Mouse (Mus musculus): ENCODE measurements around the gene Exoc6b. TPM values are rescaled to one million over a fixed set of nuclear protein-coding genes. Genes with fewer than 3 reads are reported as not detected.
"Not testable (repeated sequence)": the region's sequence is repeated elsewhere in the genome, so short reads cannot be mapped to it uniquely, and the experiment has no call there.

Gene Exoc6b
- polyA plus RNA-seq, 1 experiment = 235 TPM

DNA sequence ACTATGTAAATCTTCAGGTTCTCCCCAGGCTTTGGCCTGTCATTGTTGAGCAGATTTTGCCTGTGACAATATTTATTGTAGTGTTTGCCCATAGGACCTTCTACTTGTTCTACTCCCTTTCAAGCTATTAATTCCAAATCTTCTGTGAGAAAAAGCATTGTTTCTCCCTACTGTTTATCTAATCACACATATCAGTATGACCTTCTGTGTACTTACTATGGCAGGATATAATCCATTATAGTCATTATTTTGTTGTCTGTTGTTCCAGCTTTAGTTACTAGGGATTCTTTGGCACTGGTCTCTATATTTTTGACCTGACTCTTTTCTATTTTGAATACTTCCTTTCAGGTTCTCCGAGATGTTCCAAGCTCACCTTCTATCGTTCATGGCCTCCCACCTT lies 442.9 kb downstream of the Exoc6b start:
- WGBS = 80% methylated on average over 2 of the region's 2 CpGs
- TF ChIP-seq POLR2A (IDR thresholded peaks at IDR 0.05; ENCODE audit: insufficient read depth, low read depth, low read length) (no peak), CTCF (IDR thresholded peaks at IDR 0.05; ENCODE audit: insufficient read depth, low read depth, low read length) (no peak)
- no peak overlapping the region for H3K4me3 ChIP-seq (ENCODE audit: insufficient read depth, low read depth, low read length)

DNA sequence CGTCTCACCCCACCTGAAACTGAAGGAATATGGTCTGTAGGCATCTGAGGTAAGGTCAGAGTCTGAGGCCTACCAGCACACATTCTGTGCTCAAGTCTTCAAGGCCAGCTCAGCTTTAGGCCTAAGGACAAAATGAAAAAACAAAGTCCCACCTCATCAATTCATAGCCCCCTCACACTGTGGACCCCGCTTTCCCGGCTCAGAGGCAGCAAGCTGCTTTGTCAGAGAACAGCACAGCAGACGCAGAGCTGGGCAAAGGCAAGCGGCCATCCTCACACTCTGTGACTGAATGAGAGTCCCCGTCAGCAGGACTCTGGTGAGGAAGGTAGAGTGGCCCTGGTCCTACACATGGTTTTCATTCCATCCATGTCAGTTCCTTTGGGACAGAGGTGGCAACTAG lies 450.1 kb downstream of the Exoc6b start:
- Histone ChIP-seq H3K4me1 (ENCODE audit: control insufficient read depth, insufficient read depth, low read length) (no peaks in the 10 kb centered on the region), H3K27ac (ENCODE audit: insufficient read depth, low read depth, low read length) (no peak overlapping the region), H3K4me3 (ENCODE audit: insufficient read depth, low read depth, low read length) (no peak overlapping the region)
- no peak for TF ChIP-seq CTCF (IDR thresholded peaks at IDR 0.05; ENCODE audit: insufficient read depth, low read depth, low read length)
- TF ChIP-seq POLR2A (IDR thresholded peaks at IDR 0.05; ENCODE audit: insufficient read depth, low read depth, low read length) = no peak
- 93% methylated on average over 6 of the region's 6 CpGs for WGBS

More for the DNA sequence above, 442.9 kb downstream of the Exoc6b start:
- H3K4me1 ChIP-seq (ENCODE audit: control insufficient read depth, insufficient read depth, low read length) = peaks cover 3% of the 10 kb centered on the region; the same call in 1 of the 2 replicates
- H3K27ac ChIP-seq (ENCODE audit: insufficient read depth, low read depth, low read length) = no peak overlapping the region

DNA sequence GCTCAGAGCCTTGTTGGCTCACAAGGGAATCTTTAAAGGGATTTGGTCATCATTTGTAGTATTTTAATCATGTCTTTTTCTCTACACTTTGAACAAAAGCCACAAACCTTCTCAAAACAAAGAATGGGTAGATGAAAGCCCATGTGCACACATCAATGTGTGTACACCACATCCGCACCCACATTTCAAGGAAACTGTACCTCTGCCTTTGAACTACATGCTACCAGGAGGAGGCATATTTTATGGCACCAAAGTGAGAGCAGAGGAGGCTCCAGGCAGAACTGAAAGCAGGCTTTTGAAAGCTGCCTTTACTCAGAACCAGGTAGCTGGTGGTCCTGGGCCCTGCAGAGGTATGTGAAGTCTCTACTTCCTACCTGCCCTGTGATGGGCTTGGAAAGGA lies 452.3 kb downstream of the Exoc6b start:
- WGBS = 98% methylated on average over 1 of the region's 1 CpGs
- TF ChIP-seq CTCF (IDR thresholded peaks at IDR 0.05; ENCODE audit: insufficient read depth, low read depth, low read length) (no peak), POLR2A (IDR thresholded peaks at IDR 0.05; ENCODE audit: insufficient read depth, low read depth, low read length) (no peak)
- no peak overlapping the region for H3K27ac ChIP-seq (ENCODE audit: insufficient read depth, low read depth, low read length)
- no peaks in the 10 kb centered on the region for H3K4me1 ChIP-seq (ENCODE audit: control insufficient read depth, insufficient read depth, low read length)
- no peak overlapping the region for H3K4me3 ChIP-seq (ENCODE audit: insufficient read depth, low read depth, low read length)

DNA sequence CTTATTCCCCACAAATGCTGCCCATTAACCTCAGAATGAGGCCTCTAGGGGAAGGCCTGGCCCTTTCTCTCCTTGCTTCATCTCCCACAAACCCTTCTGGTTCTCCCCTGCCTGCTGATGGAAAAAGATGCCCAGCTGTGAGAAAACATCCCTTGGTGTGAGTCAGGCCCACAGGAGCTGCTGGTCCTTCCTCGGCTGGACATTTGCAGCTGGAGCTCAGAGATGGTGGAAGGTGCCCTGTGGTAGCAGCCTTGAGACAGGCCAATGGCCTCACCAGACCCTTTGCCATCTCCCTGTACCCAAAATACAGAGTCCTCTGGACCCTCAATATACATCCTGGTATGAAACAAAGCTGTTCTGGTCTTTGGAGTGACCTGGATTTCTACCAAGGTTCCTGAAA lies 452.7 kb downstream of the Exoc6b start:
- Histone ChIP-seq H3K27ac (ENCODE audit: insufficient read depth, low read depth, low read length) (no peak overlapping the region), H3K4me3 (ENCODE audit: insufficient read depth, low read depth, low read length) (no peak overlapping the region), H3K4me1 (ENCODE audit: control insufficient read depth, insufficient read depth, low read length) (no peaks in the 10 kb centered on the region)
- no peak for TF ChIP-seq CTCF (IDR thresholded peaks at IDR 0.05; ENCODE audit: insufficient read depth, low read depth, low read length)
- TF ChIP-seq POLR2A (IDR thresholded peaks at IDR 0.05; ENCODE audit: insufficient read depth, low read depth, low read length) = no peak
- WGBS = 71% methylated on average over 1 of the region's 1 CpGs

DNA sequence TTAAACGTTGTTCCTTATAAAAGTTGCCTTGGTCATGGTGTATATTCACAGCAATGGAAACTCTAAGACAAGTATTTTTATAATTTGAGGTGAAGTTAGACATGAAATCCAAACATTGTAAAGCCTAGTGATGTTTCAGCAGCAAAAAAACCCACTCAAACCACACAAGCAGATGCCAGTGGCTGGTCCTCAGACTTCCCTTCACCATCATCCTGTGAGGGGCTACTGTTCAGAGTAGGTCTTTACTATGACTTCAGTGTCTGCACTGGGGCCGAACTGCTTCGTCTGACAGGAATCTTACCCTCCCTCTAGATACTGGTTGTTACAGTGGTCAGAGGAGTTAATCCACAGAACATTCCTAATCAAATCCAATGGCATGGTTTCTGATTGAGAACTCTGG lies 455.8 kb downstream of the Exoc6b start:
- Histone ChIP-seq H3K27ac (ENCODE audit: insufficient read depth, low read depth, low read length) (no peak overlapping the region), H3K4me1 (ENCODE audit: control insufficient read depth, insufficient read depth, low read length) (no peaks in the 10 kb centered on the region), H3K4me3 (ENCODE audit: insufficient read depth, low read depth, low read length) (no peak overlapping the region)
- 85% methylated on average over 3 of the region's 3 CpGs for WGBS
- TF ChIP-seq CTCF (IDR thresholded peaks at IDR 0.05; ENCODE audit: insufficient read depth, low read depth, low read length) (no peak), POLR2A (IDR thresholded peaks at IDR 0.05; ENCODE audit: insufficient read depth, low read depth, low read length) (no peak)

DNA sequence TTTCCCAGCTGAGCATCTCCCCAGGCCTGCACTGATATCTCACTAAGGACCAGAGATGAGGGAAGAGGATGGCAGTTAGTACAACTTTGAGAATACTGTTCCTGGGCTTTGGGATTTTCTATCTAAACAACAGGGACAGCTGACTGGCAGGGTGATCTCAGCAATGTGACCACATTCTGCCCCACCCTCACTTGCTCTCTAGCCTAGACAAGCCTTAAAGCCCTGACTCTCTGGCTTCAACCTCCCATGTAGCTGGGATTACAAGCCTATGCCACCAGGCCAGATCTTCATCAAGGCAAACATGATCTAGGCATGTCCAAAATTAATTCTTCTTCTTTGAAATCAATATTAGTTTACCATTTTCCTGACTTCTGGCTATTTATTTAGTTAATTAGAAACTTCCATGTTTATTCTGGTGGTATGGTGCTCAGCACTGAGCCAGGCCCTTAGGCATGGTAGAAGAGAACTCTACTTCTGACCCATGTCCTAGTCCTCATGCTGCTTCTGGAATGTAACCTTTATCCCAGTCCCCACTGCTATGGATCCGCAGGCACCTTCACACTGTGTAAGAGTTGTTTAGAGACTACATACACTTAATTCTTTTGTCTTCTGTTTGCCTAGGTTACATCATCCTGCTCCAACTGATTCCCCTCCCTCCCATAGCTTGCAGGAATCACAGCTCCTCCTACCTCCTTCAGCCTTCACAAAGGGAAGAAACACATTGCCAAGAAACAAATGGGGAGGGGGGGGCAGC lies 468.0 kb downstream of the Exoc6b start:
- TF ChIP-seq CTCF (IDR thresholded peaks at IDR 0.05; ENCODE audit: insufficient read depth, low read depth, low read length) = no peak
- TF ChIP-seq POLR2A (IDR thresholded peaks at IDR 0.05; ENCODE audit: insufficient read depth, low read depth, low read length) = no peak
- WGBS = 44% methylated on average over 1 of the region's 1 CpGs
- H3K4me3 ChIP-seq (ENCODE audit: insufficient read depth, low read depth, low read length) = no peak overlapping the region
- H3K27ac ChIP-seq (ENCODE audit: insufficient read depth, low read depth, low read length) = no peak overlapping the region
- no peaks in the 10 kb centered on the region for H3K4me1 ChIP-seq (ENCODE audit: control insufficient read depth, insufficient read depth, low read length)

DNA sequence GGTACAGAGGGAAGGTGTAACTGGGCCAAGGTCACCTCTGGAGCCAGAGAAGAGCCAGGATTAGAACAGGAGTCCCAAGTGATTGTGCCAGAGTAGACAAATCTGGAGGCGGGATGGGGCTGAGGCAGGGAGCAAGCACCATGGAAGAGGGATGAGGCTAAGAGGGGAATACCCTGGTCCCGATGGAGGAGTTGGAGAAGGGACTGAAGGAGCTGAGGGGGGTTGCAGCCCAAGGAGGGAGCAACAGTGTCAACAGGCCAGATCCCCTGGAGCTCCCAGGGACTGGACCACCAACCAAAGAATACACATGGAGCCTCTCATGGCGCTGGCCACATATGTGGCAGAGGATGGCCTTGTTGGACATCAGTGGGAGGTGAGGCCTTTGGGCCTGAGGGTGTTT lies 470.0 kb downstream of the Exoc6b start:
- H3K4me3 ChIP-seq (ENCODE audit: insufficient read depth, low read depth, low read length); H3K27ac ChIP-seq (ENCODE audit: insufficient read depth, low read depth, low read length); H3K4me1 ChIP-seq (ENCODE audit: control insufficient read depth, insufficient read depth, low read length): not testable (repeated sequence)
- WGBS = 97% methylated on average over 3 of the region's 3 CpGs

DNA sequence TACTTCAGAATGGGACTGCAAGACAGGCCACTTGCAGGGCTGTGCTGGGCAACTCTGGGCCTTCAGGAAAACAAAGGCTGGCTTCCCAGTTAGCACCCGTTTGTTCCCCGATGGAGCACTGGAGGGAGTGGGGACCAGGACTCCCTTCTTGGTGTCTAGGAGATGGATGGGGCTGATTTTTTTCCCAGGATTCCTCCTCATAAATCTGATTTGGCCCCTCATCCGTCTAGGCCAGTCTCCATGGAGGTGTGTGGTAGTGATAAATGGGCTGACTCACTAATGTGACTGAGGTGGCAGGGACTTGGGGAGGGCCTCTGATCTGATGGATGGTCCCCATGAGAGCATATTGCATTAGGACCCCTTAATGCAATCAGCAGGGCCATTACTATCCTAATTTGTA lies 470.6 kb downstream of the Exoc6b start:
- WGBS = 90% methylated on average over 3 of the region's 3 CpGs
- no peak for TF ChIP-seq CTCF (IDR thresholded peaks at IDR 0.05; ENCODE audit: insufficient read depth, low read depth, low read length)
- TF ChIP-seq POLR2A (IDR thresholded peaks at IDR 0.05; ENCODE audit: insufficient read depth, low read depth, low read length) = no peak
- Histone ChIP-seq H3K4me1 (ENCODE audit: control insufficient read depth, insufficient read depth, low read length) (no peaks in the 10 kb centered on the region), H3K27ac (ENCODE audit: insufficient read depth, low read depth, low read length) (no peak overlapping the region), H3K4me3 (ENCODE audit: insufficient read depth, low read depth, low read length) (no peak overlapping the region)

DNA sequence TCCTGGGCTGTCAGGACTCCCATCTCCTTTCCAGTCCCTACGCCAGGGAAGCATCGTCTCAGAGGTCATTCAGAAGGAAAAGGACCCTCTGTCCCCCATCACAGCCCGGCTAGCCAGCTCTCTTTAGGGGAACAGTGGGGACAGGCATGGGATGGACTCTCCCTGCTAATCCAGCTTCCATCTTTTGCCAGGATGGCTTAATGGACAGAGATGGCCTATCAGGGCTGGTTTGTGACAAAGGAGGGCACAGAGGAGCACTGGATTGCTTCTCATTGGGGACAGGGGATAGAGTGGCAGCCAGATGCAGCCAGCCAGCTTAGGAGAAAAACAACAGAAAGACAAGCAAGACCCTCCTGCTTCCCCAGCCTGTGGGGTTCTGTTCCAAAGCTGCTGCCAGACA lies 474.7 kb downstream of the Exoc6b start:
- Histone ChIP-seq H3K4me1 (ENCODE audit: control insufficient read depth, insufficient read depth, low read length) (peaks cover 4% of the 10 kb centered on the region; the same call in 1 of the 2 replicates), H3K4me3 (ENCODE audit: insufficient read depth, low read depth, low read length) (no peak overlapping the region), H3K27ac (ENCODE audit: insufficient read depth, low read depth, low read length) (no peak overlapping the region)
- no peak for TF ChIP-seq POLR2A (IDR thresholded peaks at IDR 0.05; ENCODE audit: insufficient read depth, low read depth, low read length)
- TF ChIP-seq CTCF (IDR thresholded peaks at IDR 0.05; ENCODE audit: insufficient read depth, low read depth, low read length) = no peak
- WGBS = 70% methylated on average over 3 of the region's 3 CpGs

DNA sequence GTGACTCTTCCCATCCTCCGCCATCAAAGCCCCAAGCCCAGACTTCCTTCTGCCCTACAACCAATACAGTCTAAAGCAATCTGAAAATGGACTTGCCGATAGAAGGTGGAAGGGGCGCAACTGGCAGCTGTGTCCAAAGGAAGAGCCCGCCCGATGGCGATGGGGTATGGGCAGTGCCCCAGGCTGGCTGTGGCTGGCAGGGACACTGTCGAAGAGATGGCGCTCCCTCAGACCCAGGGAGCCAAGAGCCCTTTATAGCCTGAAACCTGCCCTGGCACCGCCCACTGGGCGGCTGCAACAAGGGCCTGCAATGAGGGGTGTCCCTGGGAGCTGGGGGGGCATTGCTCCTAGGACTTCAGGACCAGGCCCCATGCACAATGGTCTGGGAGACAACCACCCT lies 475.6 kb downstream of the Exoc6b start, which contains the start of gene Cyp26b1:
TSS of gene Cyp26b1 (minus strand) at position 216 of the 400 bp plus-strand sequence.
- WGBS = 81% methylated on average over 10 of the region's 10 CpGs
- no peak for TF ChIP-seq CTCF (IDR thresholded peaks at IDR 0.05; ENCODE audit: insufficient read depth, low read depth, low read length)
- TF ChIP-seq POLR2A (IDR thresholded peaks at IDR 0.05; ENCODE audit: insufficient read depth, low read depth, low read length) = no peak
- Histone ChIP-seq H3K4me1 (ENCODE audit: control insufficient read depth, insufficient read depth, low read length) (peaks cover 10% of the 10 kb centered on the region), H3K27ac (ENCODE audit: insufficient read depth, low read depth, low read length) (no peak within 1 kb of the TSS), H3K4me3 (ENCODE audit: insufficient read depth, low read depth, low read length) (no peak within 1 kb of the TSS)

Measured in olfactory bulb, adult 2 months (tissue).